Mouse (Mus musculus) heart, postnatal 0 days (tissue): ENCODE measurements around the gene 2310022A10Rik.
A peak's percentile ranks its signal among the peaks of the same experiment; 100 is the strongest.

Source experiments
- CTCF ChIP-seq: IDR thresholded peaks from 2 replicates; pipeline ENCODE4 v1.5.1; 2016; ENCODE audit warnings: antibody characterized with exemption, control low read depth, low read depth
- EP300 ChIP-seq: IDR thresholded peaks from 2 replicates; pipeline ENCODE4 v1.6.1; 2016; ENCODE audit warnings: antibody characterized with exemption, low read depth

GRCm38 (mm10) chr7:27576914-27577313 is 23.9 kb downstream of the 2310022A10Rik start:
- 0 out of 2 replicates have a peak, but pooled peaks have one; percentile 25 for TF ChIP-seq CTCF
- TF ChIP-seq EP300, result no peak
